Mouse (Mus musculus) ES-Bruce4 (cell line): ENCODE measurements around the gene Ccdc58.

Experiments used
- CTCF ChIP-seq: IDR thresholded peaks from one replicate; pipeline ENCODE4 v1.8.1; 2011; ENCODE audit warnings: low read depth, low read length
- POLR2A ChIP-seq: IDR thresholded peaks from one replicate; pipeline ENCODE4 v1.8.1; 2011; ENCODE audit warnings: low read length; ENCODE audit not compliant: insufficient read depth

GRCm38 (mm10) chr16:36090785-36091509, 19.5 kb downstream of the Ccdc58 start:
- no peak for TF ChIP-seq CTCF
- TF ChIP-seq POLR2A: no peak
